Mouse (Mus musculus) liver, embryonic 14.5 days (tissue): ENCODE measurements at regions not wholly inside any gene's neighbourhood (a gene's known extent, or its start where the extent isn't known, plus 50 kb on each side); places are given as distances from the start of the nearest gene placed in this dataset.

ENCODE experiments used
- CTCF ChIP-seq: IDR thresholded peaks from 2 replicates; pipeline ENCODE4 v1.5.1; 2016; ENCODE audit warnings: antibody characterized with exemption, low read depth, control low read depth
- EP300 ChIP-seq: IDR thresholded peaks from 2 replicates; pipeline ENCODE4 v1.6.1; 2016; ENCODE audit warnings: antibody characterized with exemption, low read depth

DNA sequence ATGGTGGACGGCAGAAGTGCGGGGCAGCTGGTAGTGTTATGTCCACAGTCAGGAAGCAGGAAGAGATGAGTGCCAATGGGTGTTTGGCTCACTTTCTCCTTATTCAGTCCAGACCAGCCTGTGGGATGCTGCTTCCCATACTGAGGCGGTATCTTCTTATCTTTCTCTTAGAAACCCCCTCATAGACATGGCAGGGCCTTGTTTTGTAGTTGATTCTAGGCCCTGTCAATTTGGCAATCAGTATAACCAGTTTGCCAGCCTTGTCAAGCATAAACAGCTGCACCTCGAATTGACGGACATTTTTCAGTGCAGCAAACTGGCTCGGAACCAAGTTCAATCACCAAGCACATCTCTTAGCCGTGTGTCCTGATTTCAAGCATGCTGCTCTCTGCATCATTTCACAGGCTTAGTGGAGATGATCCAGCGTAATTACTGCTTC lies 385.7 kb upstream of the Hs6st1 start:
- TF ChIP-seq CTCF (no peak), EP300 (no peak)
